Mouse (Mus musculus) heart, postnatal 4 days (tissue): ENCODE results near the gene Gabrg3. TPM values are rescaled to one million over a fixed set of nuclear protein-coding genes. Genes with fewer than 3 reads are reported as not detected.

Source experiments
- DNase-seq: peaks from one replicate; pipeline ENCODE4 v3.0.0; 2021
- total RNA-seq, 2 experiments: library from RNA; stranded (reverse); gene quantifications; 2 replicates each; pipeline ENCODE4 v1.2.3; 2021

Gene Gabrg3
- under 1 TPM; 0.23 to 0.48 TPM for total RNA-seq

- DNase-seq = peak; percentile 8
These were observed at the start of gene Gabrg3 for GRCm38 (mm10) chr7:57386517-57387340. Gabrg3 (minus strand) TSS chr7:57387188.

- no peak for DNase-seq
These were observed 35.7 kb upstream of the Gabrg3 start for GRCm38 (mm10) chr7:57422675-57423074.

DNA sequence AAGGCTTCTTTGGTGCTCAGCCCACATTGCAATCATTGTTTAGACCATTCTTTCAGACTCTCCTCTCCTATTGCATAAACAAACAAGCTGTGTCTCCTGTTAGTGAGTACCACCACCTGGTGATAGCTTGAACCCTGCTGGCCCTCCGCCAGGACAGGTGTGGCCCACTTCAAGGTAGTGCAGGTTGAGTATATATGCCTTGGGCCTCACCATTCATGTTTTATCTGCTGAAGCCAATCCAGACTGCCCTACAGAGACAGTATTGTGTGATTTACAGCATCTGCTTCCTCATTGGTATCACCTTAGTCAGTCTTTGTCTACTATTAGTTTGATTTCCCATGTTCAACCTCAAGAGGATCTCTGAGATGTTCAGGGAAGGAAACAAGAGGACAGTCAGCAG, 34.1 kb upstream of the Gabrg3 start:
- no peak for DNase-seq

DNA sequence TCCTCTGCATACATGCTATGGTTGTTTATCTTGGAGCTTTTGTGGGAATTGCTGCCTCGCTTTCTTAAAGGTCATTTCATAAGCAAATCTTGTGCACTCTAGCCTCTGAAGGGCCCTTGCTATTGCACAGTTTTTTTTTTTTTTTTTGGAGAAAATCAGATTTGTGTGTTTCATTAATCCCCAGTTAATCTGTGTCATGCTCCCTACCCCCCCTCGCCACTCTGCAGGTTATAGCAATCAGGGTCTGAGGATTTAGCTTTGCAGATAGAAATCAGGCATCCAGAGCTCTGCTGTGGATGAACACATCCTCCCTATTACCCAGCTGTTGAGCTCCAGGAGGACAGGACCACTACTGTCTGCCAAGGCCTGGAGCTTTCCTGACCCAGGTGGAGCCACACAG, 32.4 kb upstream of the Gabrg3 start, which contains the start of gene Gabrb3:
Gene Gabrb3 (plus strand): TSS at position 301 of the 400 bp plus-strand sequence.
- DNase-seq = no peak

- no peak for DNase-seq
These were observed 25.9 kb upstream of the Gabrg3 start for GRCm38 (mm10) chr7:57412896-57413295.

- DNase-seq = no peak
These were observed 24.2 kb upstream of the Gabrg3 start for GRCm38 (mm10) chr7:57411163-57411562.

GRCm38 (mm10) chr7:57393551-57393950, 6.6 kb upstream of the Gabrg3 start:
- DNase-seq = no peak

DNA sequence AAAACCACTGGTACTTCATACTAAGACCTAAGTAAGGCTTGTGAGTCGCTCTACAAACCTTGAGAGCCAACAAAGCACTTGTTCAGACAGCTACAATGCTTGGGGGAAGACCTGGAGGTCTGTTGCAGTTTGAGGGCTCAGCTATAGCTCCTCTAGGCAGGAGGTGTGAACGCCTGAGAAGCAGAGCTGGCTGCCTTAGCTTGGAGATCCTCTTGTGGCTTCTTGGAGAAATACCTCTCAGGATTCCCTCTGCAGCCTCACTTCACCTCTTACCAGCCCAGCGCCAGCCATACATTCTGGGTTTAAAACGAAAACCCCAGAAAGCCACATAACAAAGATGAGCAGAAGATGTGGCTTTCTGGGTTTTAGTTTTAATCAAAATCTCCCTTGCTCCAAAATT, 3.1 kb upstream of the Gabrg3 start:
- no peak for DNase-seq

- DNase-seq = no peak
These were observed 310 bp upstream of the Gabrg3 start for GRCm38 (mm10) chr7:57387341-57387654.

GRCm38 (mm10) chr7:57384112-57384511, 2.9 kb downstream of the Gabrg3 start:
- peak; percentile 6 for DNase-seq

- DNase-seq = no peak
These were observed 21.0 kb downstream of the Gabrg3 start for GRCm38 (mm10) chr7:57366013-57366390.

DNA sequence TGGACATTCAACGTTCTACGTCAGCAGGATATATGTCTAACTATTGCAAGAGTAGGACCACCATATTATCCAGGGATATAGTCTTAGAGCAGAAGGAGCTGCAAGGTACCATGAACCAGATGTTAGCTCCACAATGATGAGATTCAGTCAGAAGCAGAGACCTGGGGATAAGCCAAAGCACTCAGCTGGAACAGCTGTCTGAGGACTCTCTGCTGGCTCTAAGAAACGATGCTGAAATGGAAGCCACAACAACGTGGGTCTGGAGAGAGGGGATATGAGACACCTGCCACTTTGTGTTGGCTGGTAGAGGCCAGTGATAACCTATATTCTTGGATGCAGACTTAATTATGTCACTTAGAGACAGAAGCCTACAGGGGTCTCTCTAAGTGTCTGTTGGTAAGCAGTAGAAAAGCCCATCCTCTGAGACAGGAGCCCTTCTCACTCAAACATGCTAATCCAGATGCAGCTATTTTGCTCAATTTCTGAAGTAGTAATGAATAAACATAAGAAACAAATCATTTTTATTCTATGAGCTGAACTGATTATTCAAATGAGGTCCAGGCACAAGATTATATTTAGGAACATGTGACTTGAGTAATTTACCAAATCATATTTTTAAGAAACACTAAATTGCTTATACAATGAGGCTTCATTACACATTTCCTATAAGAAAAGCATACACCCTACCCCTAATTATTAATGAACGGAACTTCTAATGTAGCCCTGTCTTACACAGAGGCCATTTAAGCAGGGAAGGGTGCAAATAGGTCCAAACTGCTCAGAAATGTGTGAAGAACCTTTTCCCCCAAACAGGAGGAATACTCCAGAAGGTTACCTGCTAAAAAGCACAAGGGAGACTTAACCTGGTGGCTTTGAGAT, 21.6 kb downstream of the Gabrg3 start:
- DNase-seq = no peak

GRCm38 (mm10) chr7:57363812-57364211, 23.2 kb downstream of the Gabrg3 start:
- no peak for DNase-seq

DNA sequence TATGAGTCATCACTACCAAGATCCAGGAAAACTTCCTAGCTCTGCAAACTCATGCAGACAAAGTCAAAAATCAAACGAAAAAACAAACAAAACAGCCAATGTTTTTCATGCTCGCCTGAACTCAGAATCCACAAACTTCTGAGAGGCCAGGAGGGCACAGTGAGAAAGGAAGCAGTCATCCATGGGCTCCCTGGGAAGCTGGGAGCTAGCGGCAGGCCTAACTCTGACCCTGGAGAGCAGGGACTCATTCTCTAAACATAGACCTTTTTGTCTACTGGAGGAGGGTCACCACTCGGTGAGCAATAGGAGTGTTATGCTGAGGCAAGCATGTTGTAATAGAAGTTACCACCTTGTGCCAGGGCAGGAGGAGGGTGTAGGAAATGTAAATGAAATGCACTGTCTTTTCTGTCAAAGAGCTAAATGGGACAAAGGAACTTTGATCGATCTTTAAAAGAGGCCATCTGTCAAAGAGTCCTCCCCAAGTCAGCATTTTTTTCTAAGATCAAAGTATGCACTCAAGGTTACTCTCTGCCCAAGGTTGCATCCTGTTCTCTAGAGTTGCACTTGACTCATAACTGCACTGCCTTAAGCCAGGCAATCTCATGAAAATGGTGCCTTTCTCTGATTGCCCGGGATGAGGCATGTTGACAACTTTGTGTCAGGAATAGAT, 29.0 kb downstream of the Gabrg3 start:
- no peak for DNase-seq

GRCm38 (mm10) chr7:57356565-57357301, 30.3 kb downstream of the Gabrg3 start:
- DNase-seq = no peak

DNA sequence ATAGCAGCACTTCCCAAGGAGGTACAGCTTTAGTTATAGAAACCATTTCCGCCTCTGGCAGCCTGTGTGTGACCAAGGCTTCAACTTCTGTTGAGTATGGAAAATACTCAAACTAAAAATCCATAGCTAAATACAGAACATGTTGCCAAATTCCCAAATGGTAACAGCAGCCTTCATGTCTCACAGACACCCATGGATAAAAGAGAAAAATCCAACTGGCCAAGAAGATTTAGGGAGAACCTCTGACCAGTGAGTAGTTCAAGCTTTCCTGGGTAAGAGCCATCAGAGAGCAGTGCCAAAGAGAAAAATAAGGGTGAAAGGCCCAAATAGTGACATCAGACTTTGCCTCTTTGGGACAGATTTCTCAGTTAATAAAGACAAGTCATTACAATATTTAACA, 38.2 kb downstream of the Gabrg3 start:
- no peak for DNase-seq

DNA sequence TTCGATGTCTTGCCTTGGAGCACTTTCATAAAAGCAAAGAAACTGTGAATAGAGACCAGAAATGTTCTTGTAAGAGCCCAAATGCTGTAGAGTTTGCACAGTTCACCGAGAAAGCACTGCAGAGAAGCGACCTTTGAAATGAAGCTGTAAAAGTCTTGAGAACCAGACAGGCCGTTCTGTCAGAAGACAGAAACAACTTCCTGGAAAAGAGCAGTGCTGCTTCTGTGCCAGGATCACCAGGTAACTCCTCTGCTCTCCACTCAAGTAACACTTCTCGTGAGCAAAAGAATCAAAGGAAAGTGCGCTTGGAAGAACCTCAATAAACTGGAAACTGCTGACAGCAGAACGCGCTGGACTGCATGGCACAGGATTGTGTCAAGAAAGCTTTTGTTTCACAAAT, 45.1 kb downstream of the Gabrg3 start:
- no peak for DNase-seq

DNA sequence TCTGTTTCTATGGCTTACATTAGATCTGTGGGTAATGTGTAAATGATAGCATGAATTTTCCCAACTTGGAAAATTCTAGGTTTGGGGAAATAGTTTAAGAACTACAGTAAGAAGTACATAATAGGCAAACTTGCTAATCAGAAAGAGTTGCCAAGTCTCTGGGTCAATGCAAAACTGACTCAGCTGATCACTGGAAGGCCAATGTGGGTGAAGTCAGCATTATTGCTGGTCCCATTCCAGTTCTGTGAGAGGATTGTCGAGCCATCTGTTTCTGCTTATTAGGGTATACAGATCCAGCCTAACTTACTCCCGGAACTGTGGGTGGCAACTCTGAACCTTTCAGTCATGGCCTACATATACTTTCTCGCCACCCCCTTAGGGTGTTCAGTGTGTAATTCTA, 55.8 kb downstream of the Gabrg3 start:
- no peak for DNase-seq

- DNase-seq = no peak
These were observed 56.7 kb downstream of the Gabrg3 start for GRCm38 (mm10) chr7:57330240-57330639.

- DNase-seq = no peak
These were observed 62.5 kb downstream of the Gabrg3 start for GRCm38 (mm10) chr7:57324473-57324872.

- DNase-seq = no peak
These were observed 64.9 kb downstream of the Gabrg3 start for GRCm38 (mm10) chr7:57322086-57322485.

GRCm38 (mm10) chr7:57314971-57315370, 72.0 kb downstream of the Gabrg3 start:
- DNase-seq = no peak
